Mouse (Mus musculus): Measurements from ENCODE around the gene Itpkb. TPM values are rescaled to one million over a fixed set of nuclear protein-coding genes. Genes with fewer than 3 reads are reported as not detected.

The Itpkb gene
- polyA plus RNA-seq, 1 experiment = 0.03 TPM

DNA sequence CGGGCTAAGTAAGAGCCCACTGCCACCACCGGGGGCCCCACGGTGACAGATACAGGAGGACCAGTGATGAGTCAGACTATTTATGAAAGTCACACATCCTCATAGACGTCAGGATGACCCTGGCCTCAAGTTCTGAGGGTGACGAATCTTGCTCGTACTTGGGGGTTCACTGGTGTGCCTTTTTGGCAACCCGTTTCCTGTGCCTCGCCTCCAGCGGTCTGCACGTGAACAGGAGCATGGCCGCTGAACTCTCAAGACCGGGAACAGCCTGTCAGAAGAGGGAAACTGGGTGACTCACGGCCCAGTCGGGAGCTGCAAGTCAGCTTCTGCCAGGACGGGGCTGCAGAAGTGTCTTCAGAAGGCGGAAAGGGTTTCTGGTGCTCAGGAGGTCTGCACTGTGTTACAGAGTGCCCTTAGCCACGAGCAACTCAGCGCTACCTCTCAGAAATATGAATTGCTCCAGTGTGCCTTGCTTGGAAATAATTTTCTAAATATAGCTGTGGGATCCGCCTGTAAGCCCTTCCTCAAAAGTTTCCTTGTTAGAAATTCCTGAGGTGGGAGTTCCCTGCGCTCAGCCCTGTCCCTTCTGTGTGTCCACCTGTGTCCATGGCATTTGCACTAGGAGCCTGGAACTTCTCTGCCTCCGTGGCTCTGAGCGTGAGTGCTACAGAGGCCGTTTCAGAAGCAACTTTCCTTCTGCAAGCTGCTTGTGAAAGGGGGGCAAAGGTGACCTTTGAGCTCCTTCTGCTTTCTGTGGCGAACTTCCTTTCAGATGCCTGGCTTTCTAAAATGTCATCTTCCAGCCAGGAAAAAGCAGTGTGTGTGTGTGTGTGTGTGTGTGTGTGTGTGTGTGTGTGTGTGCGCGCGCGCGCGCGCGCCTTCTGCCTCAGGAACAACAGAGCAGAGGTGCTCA lies 73.7 kb downstream of the Itpkb start:
- Histone ChIP-seq H3K4me1 (ENCODE audit: control insufficient read depth) (peaks cover 9% of the 10 kb centered on the region), H3K36me3 (ENCODE audit: control insufficient read depth) (no peaks in the 10 kb centered on the region), H3K9me3 (ENCODE audit: control insufficient read depth, low read length) (no peaks in the 10 kb centered on the region), H3K4me3 (replicated peaks) (no peak overlapping the region), H3K27me3 (ENCODE audit: control insufficient read depth) (peaks cover 8% of the 10 kb centered on the region)
- TF ChIP-seq GATA1 (IDR thresholded peaks at IDR 0.05; ENCODE audit: low read length) = no peak
- TF ChIP-seq TAL1 (IDR thresholded peaks at IDR 0.05; ENCODE audit: low read length) = no peak

DNA sequence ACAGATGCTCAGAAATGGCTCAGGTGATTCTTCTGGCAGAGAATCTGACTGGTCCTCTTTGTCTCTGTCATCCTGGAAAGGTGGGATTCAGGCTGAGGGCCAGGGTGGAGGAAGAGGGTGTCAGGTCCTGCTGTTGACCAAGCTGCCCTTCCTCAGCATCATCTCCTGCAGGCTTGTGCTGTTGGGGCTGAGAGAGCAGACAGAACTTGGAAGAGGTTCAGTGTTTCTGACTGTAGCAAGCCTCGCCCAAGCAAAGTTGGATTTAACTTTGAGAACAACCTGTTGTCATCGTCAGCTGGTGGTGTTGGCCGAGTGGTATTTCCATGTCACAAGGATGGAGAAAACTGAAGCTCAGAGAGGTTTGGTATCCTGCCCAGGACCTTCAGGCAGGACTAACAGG lies 74.4 kb downstream of the Itpkb start:
- Histone ChIP-seq H3K9me3 (ENCODE audit: control insufficient read depth, low read length) (no peaks in the 10 kb centered on the region), H3K4me1 (ENCODE audit: control insufficient read depth) (peaks cover 9% of the 10 kb centered on the region), H3K4me3 (replicated peaks) (no peak overlapping the region)

DNA sequence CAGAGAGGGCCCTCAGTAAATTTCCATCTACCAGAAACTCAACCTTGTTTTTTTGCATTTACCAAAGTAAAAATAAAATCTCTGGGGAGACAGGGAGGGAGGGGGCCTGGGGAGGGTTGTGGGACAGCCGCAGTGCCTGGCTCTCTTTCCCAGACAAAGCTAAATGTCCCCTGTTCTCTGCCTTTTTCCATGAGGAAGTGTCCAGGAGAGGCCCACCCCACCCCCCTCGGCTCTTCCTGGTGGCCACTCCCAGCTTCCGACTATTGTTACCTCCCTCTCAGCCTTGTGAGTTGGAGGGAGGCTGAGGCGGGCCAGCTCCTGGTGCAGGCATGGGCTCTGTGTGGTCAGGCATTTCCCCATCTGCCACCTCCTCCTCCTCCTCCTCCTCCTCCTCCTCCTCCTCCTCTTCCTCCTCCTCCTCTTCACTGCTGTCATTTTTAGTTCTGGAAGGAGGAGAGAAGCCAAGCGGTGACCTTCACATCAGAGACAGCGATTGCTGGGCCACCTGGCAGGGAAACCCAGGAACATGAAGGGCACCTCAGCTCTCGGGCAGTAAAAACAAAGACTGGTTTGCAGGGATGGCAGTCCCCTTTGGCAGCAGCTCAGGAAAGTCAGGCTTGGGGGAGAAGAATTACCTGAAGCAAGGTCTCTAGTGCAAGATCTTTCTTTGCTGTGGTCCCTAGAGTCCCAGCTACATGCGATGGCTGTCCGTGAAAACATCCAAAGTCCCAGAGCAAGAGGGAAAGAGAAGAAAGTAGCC lies 75.5 kb downstream of the Itpkb start:
- no peaks in the 10 kb centered on the region for H3K36me3 ChIP-seq (ENCODE audit: control insufficient read depth)
- H3K4me3 ChIP-seq (replicated peaks) = no peak overlapping the region
- no peaks in the 10 kb centered on the region for H3K9me3 ChIP-seq (ENCODE audit: control insufficient read depth, low read length)
- peaks cover 8% of the 10 kb centered on the region for H3K27me3 ChIP-seq (ENCODE audit: control insufficient read depth)
- TF ChIP-seq GATA1 (IDR thresholded peaks at IDR 0.05; ENCODE audit: low read length) (no peak), TAL1 (IDR thresholded peaks at IDR 0.05; ENCODE audit: low read length) (no peak)
- peaks cover 9% of the 10 kb centered on the region for H3K4me1 ChIP-seq (ENCODE audit: control insufficient read depth)

More for the DNA sequence above, 74.4 kb downstream of the Itpkb start:
- Histone ChIP-seq H3K36me3 (ENCODE audit: control insufficient read depth) (no peaks in the 10 kb centered on the region), H3K27me3 (ENCODE audit: control insufficient read depth) (peaks cover 8% of the 10 kb centered on the region)
- TF ChIP-seq GATA1 (IDR thresholded peaks at IDR 0.05; ENCODE audit: low read length) = no peak
- TF ChIP-seq TAL1 (IDR thresholded peaks at IDR 0.05; ENCODE audit: low read length) = no peak

DNA sequence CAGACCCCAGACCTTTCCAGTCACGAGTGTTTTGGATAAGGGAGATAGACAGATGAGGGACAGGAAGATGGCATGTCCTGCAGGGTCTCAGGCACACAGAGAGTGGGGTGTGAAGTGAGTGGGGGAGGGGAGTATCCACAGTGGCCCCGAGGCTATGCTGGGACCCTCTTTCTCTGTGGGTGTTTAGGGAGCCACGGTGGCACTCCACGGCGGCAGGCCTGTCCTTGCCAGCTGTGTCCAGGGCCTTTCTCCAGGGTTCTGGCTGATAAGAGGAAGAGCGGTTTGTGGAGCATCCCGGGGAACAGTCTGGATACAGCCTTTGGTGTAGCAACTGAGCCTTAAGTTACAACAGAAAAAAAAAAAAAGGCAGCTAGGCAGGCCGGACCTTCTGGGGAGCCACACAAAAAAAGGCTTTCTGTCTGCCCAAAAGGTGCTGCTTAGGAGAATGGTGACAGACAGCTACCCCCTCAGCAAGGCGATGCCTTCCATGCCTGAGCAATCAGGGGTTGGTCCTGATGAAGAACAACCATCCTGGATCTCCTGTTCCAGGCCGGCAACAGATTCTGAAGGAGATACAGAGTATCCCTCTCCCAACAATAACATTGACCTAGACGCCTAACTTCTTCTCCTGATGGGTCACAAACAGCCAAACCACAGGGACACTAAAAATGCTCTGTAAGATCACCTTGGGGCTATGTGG lies 76.2 kb downstream of the Itpkb start:
- no peaks in the 10 kb centered on the region for H3K9me3 ChIP-seq (ENCODE audit: control insufficient read depth, low read length)
- H3K27me3 ChIP-seq (ENCODE audit: control insufficient read depth) = peaks cover 8% of the 10 kb centered on the region
- H3K4me1 ChIP-seq (ENCODE audit: control insufficient read depth) = peaks cover 9% of the 10 kb centered on the region
- no peak overlapping the region for H3K4me3 ChIP-seq (replicated peaks)
- no peak for TF ChIP-seq GATA1 (IDR thresholded peaks at IDR 0.05; ENCODE audit: low read length)
- TF ChIP-seq TAL1 (IDR thresholded peaks at IDR 0.05; ENCODE audit: low read length) = no peak
- H3K36me3 ChIP-seq (ENCODE audit: control insufficient read depth) = no peaks in the 10 kb centered on the region

DNA sequence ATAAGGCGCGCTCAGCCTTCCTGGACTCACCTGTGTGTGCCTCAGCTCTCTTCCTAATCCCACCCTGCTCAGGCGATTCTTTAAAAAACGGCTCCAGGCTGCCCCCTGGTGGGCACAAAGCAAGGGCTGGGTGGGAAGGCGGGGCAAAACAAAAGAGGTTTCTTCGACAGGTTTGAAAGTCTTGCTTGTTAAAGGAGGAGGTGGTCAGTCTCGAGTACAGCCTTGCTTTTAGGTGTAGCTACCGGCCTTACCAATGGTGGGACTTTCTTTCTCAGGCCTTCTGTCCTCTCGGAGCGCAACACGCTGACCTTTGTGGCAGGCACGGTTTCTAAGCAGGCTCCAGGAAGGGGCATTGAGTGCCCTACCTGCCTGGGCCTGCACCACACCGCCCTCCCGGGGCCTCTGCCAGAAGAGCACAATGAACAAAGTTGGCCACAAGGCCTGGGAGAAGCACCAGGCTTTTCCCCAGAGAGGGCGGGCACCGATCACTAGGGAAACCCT lies 76.9 kb downstream of the Itpkb start:
- TF ChIP-seq GATA1 (IDR thresholded peaks at IDR 0.05; ENCODE audit: low read length) (no peak), TAL1 (IDR thresholded peaks at IDR 0.05; ENCODE audit: low read length) (no peak)
- Histone ChIP-seq H3K27me3 (ENCODE audit: control insufficient read depth) (peaks cover 8% of the 10 kb centered on the region), H3K4me1 (ENCODE audit: control insufficient read depth) (peaks cover 9% of the 10 kb centered on the region), H3K36me3 (ENCODE audit: control insufficient read depth) (no peaks in the 10 kb centered on the region), H3K4me3 (replicated peaks) (no peak overlapping the region), H3K9me3 (ENCODE audit: control insufficient read depth, low read length) (no peaks in the 10 kb centered on the region)

DNA sequence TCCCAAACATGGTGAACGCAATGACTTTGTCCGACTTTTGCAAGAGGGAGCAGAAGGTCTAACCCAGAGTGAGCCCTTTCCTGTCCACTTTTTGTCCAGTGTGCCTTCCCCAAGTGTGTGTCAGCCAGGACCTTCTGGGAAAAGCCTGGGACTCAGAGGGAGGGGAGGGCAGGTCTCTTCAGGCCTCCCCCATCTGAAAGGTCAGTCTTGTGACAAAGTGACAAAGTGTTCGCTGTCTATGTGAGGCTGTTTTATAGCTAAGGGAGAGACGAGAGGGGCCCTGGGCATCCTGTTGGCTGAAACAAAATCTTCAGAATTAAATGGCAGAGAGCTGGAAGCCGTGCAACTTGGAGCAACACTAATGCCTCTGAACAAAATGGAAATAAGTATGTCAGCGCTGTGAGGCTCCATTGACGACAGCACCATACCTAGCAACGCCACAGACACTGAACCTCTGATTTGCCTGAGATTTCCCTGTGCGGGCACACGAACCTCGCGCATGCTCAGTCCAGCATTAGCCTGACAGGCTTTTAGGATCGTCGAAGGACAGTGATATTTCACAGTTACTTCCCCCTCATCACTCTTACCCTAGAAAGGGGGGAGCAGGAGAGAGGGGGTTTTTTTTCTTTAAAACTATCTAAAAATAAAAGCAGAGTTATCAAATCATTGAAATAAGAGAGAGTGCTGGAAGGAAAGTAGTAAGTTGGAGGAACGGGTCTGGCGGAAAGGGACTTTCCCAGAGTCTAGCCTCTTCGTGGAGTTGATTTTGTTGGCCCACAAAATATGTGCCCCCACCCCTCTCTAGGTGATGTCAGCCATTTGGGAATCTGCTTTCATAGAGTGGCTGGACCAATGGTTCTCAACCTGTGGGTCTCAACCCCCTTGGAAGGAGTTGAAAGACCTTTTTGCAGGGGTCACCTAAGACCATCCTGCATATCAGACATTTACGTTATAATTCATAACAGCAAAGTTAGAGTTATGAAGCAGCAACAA lies 77.7 kb downstream of the Itpkb start:
- H3K4me3 ChIP-seq (replicated peaks) = no peak overlapping the region
- H3K4me1 ChIP-seq (ENCODE audit: control insufficient read depth) = peaks cover 9% of the 10 kb centered on the region
- no peaks in the 10 kb centered on the region for H3K36me3 ChIP-seq (ENCODE audit: control insufficient read depth)
- TF ChIP-seq GATA1 (IDR thresholded peaks at IDR 0.05; ENCODE audit: low read length) (no peak), TAL1 (IDR thresholded peaks at IDR 0.05; ENCODE audit: low read length) (no peak)
- peaks cover 8% of the 10 kb centered on the region for H3K27me3 ChIP-seq (ENCODE audit: control insufficient read depth)
- no peaks in the 10 kb centered on the region for H3K9me3 ChIP-seq (ENCODE audit: control insufficient read depth, low read length)

DNA sequence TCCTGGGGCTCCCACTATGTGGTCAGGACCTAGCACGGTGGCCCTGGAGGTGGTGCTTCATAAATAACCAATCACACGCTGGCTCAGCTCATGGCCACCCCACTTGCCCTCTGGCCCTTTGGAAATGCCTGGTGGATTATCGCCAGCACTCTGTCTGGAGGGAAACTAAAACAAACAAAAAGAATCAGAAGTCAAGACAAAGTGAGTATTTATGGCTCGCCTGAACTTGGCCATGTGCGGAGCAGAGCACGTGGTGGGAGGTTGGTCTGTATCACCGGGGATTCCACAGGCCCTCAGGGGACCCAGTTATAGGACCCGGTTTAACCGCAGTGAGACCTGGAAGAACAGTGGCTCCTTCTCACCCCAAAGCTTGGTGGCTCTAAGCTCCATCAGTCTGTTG lies 78.5 kb downstream of the Itpkb start:
- TF ChIP-seq TAL1 (IDR thresholded peaks at IDR 0.05; ENCODE audit: low read length) (no peak), GATA1 (IDR thresholded peaks at IDR 0.05; ENCODE audit: low read length) (no peak)
- Histone ChIP-seq H3K4me3 (replicated peaks) (no peak overlapping the region), H3K36me3 (ENCODE audit: control insufficient read depth) (no peaks in the 10 kb centered on the region), H3K9me3 (ENCODE audit: control insufficient read depth, low read length) (no peaks in the 10 kb centered on the region), H3K27me3 (ENCODE audit: control insufficient read depth) (peaks cover 1% of the 10 kb centered on the region), H3K4me1 (ENCODE audit: control insufficient read depth) (peaks cover 6% of the 10 kb centered on the region)

DNA sequence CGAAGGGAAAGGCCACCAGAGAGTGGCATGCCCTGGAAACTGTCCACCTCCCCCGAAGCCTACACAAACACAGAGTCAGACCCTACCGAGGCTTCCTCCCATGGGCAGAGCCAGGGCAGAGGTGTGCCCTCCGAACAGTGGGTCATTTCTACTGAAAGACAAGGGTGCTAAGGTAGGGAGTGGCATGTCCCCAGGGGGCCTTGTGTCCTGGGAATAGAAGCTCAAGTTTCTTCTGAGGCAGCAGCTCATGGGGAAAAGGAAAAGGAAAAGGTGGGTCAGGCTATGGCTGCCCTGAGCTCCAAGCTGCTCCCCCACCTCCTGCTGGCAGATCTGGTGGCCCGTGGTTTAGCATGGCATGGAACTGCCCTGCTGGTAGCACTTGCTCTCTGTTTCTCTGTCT lies 79.5 kb downstream of the Itpkb start:
- Histone ChIP-seq H3K27me3 (ENCODE audit: control insufficient read depth) (no peaks in the 10 kb centered on the region), H3K36me3 (ENCODE audit: control insufficient read depth) (no peaks in the 10 kb centered on the region), H3K4me1 (ENCODE audit: control insufficient read depth) (peaks cover 5% of the 10 kb centered on the region), H3K9me3 (ENCODE audit: control insufficient read depth, low read length) (no peaks in the 10 kb centered on the region), H3K4me3 (replicated peaks) (no peak overlapping the region)
- TF ChIP-seq GATA1 (IDR thresholded peaks at IDR 0.05; ENCODE audit: low read length) (no peak), TAL1 (IDR thresholded peaks at IDR 0.05; ENCODE audit: low read length) (no peak)
